Mouse (Mus musculus): Measurements from ENCODE around the gene Auts2. TPM values are rescaled to one million over a fixed set of nuclear protein-coding genes. Genes with fewer than 3 reads are reported as not detected.

Auts2 gene
- total RNA-seq, 1 experiment, result 9.9 TPM

DNA sequence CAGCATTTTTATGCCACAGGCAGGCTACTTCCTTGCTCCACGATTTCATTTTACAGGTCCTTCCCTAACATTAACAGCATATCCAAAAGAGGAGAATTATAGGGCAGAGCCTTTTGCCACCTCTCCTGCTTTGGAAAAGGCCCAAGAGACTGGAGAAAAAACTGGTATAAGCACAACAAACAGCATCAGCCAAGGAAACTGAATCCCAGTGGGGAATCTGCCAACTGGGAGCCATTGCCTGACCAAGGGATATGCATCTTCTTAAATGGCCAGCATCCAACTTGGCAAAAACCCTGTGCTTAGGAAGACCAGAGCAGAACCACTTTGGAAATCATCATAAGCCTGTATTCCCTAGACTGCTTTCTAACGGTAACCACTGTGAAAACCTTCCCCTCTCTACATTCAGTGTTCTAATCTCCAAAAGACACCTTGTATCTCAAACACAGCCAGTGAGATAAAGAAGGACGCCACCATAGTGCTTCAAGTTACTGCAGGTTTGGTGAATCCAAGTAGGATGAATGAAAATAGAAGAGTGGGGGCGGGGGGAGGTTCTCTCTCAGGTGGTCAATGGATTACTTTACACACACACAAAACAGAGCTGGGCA, 169.6 kb downstream of the Auts2 start:
- Histone ChIP-seq H3K4me3 (ENCODE audit: insufficient read depth in 1 of 2, low read depth in 1 of 2, low read length in 2 of 2, poor library complexity in 1 of 2, severe bottlenecking in 1 of 2) (no peak overlapping the region), H3K36me3 (ENCODE audit: control insufficient read depth, insufficient read depth, low read length, poor library complexity, severe bottlenecking) (no peaks in the 10 kb centered on the region), H3K9ac (ENCODE audit: insufficient read depth, low read depth, low read length, poor library complexity, severe bottlenecking) (no peak overlapping the region), H3K27ac (ENCODE audit: insufficient read depth, low read depth, low read length, poor library complexity, severe bottlenecking) (no peak overlapping the region), H3K4me1 (ENCODE audit: control insufficient read depth in 2 of 2, insufficient read depth in 2 of 2, low read length in 2 of 2, poor library complexity in 1 of 2) (no peaks in the 10 kb centered on the region), H3K9me3 (ENCODE audit: control insufficient read depth, insufficient read depth, low read depth, low read length) (no peaks in the 10 kb centered on the region)
- TF ChIP-seq ZC3H11A (IDR thresholded peaks at IDR 0.05; ENCODE audit: borderline replicate concordance, low read depth, low read length) (no peak), ZNF384 (IDR thresholded peaks at IDR 0.05; ENCODE audit: low read depth, low read length) (no peak), MAFK (IDR thresholded peaks at IDR 0.05; ENCODE audit: insufficient read depth, low read depth, low read length) (no peak), HCFC1 (IDR thresholded peaks at IDR 0.05; ENCODE audit: borderline replicate concordance, insufficient read depth, low read length) (no peak), CHD2 (IDR thresholded peaks at IDR 0.05; ENCODE audit: low read depth, low read length) (no peak)
- in situ Hi-C loops (cut with MboI; ENCODE audit: low sequenced_read_pairs in 2 of 2, unreplicated experiment in 2 of 2), result no loop called here
- DNase-seq (ENCODE audit: low read depth, low spot score), result no peak

DNA sequence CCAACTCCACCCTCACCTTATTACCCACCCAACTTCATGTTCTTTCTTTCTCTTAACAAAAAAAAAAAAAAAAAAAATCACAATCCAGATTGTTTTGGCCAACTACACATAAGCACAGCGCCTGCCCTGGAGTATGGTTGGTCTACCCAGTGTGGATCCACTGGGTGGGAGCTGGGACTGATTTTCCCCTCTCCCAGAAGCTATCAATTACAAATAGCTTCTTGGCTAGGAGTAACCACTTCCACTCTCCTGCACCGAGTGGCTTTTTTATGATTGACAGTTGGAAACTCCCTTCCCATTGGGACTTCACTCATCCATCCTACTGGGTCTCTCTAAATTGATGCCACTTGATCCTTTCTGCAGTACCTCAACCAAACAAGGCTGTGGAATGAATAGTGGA, 170.5 kb downstream of the Auts2 start:
- no peak for TF ChIP-seq CHD2 (IDR thresholded peaks at IDR 0.05; ENCODE audit: low read depth, low read length)
- DNase-seq (ENCODE audit: low read depth, low spot score), result no peak
- Histone ChIP-seq H3K4me3 (ENCODE audit: insufficient read depth in 1 of 2, low read depth in 1 of 2, low read length in 2 of 2, poor library complexity in 1 of 2, severe bottlenecking in 1 of 2) (no peak overlapping the region), H3K36me3 (ENCODE audit: control insufficient read depth, insufficient read depth, low read length, poor library complexity, severe bottlenecking) (no peaks in the 10 kb centered on the region), H3K9me3 (ENCODE audit: control insufficient read depth, insufficient read depth, low read depth, low read length) (no peaks in the 10 kb centered on the region), H3K4me1 (ENCODE audit: control insufficient read depth in 2 of 2, insufficient read depth in 2 of 2, low read length in 2 of 2, poor library complexity in 1 of 2) (no peaks in the 10 kb centered on the region), H3K27ac (ENCODE audit: insufficient read depth, low read depth, low read length, poor library complexity, severe bottlenecking) (no peak overlapping the region), H3K9ac (ENCODE audit: insufficient read depth, low read depth, low read length, poor library complexity, severe bottlenecking) (no peak overlapping the region)
- in situ Hi-C loops (cut with MboI; ENCODE audit: low sequenced_read_pairs in 2 of 2, unreplicated experiment in 2 of 2), result no loop called here

DNA sequence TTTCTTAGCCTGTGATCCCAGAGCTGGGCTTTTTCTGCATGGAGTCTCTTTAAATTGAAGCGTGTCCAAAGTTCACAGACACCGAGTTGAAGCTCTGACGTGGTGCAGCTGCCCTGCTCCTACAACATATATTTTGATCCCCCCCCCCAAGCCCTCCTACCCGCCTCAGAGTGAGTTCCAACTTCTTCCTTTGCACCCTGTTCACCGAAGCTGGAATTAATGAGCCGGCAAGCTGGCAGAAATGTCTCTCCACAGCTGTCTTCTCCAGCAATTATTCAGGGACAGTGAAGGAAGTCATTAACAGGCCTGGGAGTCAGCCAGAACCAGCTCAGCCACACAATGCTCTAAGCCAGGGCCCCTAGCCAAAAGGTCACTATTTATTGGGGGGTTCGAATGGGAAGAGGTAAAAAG, 174.5 kb downstream of the Auts2 start:
- Histone ChIP-seq H3K4me3 (ENCODE audit: insufficient read depth in 1 of 2, low read depth in 1 of 2, low read length in 2 of 2, poor library complexity in 1 of 2, severe bottlenecking in 1 of 2) (no peak overlapping the region), H3K4me1 (ENCODE audit: control insufficient read depth in 2 of 2, insufficient read depth in 2 of 2, low read length in 2 of 2, poor library complexity in 1 of 2) (no peaks in the 10 kb centered on the region), H3K36me3 (ENCODE audit: control insufficient read depth, insufficient read depth, low read length, poor library complexity, severe bottlenecking) (no peaks in the 10 kb centered on the region), H3K27ac (ENCODE audit: insufficient read depth, low read depth, low read length, poor library complexity, severe bottlenecking) (no peak overlapping the region), H3K9ac (ENCODE audit: insufficient read depth, low read depth, low read length, poor library complexity, severe bottlenecking) (no peak overlapping the region), H3K9me3 (ENCODE audit: control insufficient read depth, insufficient read depth, low read depth, low read length) (no peaks in the 10 kb centered on the region)
- TF ChIP-seq ZNF384 (IDR thresholded peaks at IDR 0.05; ENCODE audit: low read depth, low read length), result no peak
- no peak for TF ChIP-seq HCFC1 (IDR thresholded peaks at IDR 0.05; ENCODE audit: borderline replicate concordance, insufficient read depth, low read length)
- no peak for TF ChIP-seq ZC3H11A (IDR thresholded peaks at IDR 0.05; ENCODE audit: borderline replicate concordance, low read depth, low read length)
- TF ChIP-seq CHD2 (IDR thresholded peaks at IDR 0.05; ENCODE audit: low read depth, low read length), result no peak
- no peak for TF ChIP-seq MAFK (IDR thresholded peaks at IDR 0.05; ENCODE audit: insufficient read depth, low read depth, low read length)
- no peak for DNase-seq (ENCODE audit: low read depth, low spot score)
- in situ Hi-C loops (cut with MboI; ENCODE audit: low sequenced_read_pairs in 2 of 2, unreplicated experiment in 2 of 2), result no loop called here

DNA sequence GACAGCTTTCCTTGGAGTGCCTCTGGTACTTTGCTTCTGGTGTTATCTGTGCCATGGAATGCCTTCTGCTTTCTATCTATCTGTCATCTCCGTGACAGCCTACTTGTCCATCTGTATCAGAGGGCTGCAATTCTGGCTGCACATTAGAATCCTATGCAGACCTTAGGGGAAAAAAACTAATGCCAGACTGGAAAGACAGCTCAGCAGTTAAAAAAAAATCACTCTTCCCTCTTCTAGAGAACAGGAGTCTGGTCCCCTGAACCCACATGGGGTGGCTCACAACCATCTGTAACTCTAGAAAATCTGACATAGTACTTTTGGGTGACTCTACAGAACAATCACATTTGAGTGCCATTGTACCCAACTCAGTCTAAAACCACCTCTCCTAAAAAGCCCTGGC, 181.9 kb downstream of the Auts2 start:
- in situ Hi-C loops (cut with MboI; ENCODE audit: low sequenced_read_pairs in 2 of 2, unreplicated experiment in 2 of 2), result no loop called here
- H3K36me3 ChIP-seq (ENCODE audit: control insufficient read depth, insufficient read depth, low read length, poor library complexity, severe bottlenecking), result no peaks in the 10 kb centered on the region
- no peak overlapping the region for H3K9ac ChIP-seq (ENCODE audit: insufficient read depth, low read depth, low read length, poor library complexity, severe bottlenecking)
- TF ChIP-seq CHD2 (IDR thresholded peaks at IDR 0.05; ENCODE audit: low read depth, low read length) (no peak), ZNF384 (IDR thresholded peaks at IDR 0.05; ENCODE audit: low read depth, low read length) (no peak), HCFC1 (IDR thresholded peaks at IDR 0.05; ENCODE audit: borderline replicate concordance, insufficient read depth, low read length) (no peak)
- no peak overlapping the region for H3K27ac ChIP-seq (ENCODE audit: insufficient read depth, low read depth, low read length, poor library complexity, severe bottlenecking)
- DNase-seq (ENCODE audit: low read depth, low spot score), result no peak
- H3K4me1 ChIP-seq (ENCODE audit: control insufficient read depth in 2 of 2, insufficient read depth in 2 of 2, low read length in 2 of 2, poor library complexity in 1 of 2), result no peaks in the 10 kb centered on the region
- H3K9me3 ChIP-seq (ENCODE audit: control insufficient read depth, insufficient read depth, low read depth, low read length), result no peaks in the 10 kb centered on the region
- no peak overlapping the region for H3K4me3 ChIP-seq (ENCODE audit: insufficient read depth in 1 of 2, low read depth in 1 of 2, low read length in 2 of 2, poor library complexity in 1 of 2, severe bottlenecking in 1 of 2)

DNA sequence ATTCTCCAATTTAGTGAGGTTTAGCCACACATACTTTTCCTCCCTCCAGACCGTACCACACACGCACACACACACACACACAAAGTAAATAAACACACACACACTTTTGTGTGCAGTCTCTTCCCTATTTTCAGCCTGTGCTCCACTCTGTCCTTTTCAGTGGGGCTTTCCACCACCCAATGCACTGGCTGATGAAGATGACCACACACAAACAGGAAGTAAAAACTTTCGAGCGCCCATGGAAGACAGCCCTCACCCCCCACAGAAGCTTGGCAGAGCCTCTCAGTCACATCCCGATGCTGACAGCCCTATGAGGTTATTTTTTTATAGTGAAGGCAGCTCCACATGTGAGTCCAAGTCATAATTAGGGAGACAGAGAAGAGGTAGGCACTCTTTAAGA, 185.4 kb downstream of the Auts2 start:
- DNase-seq (ENCODE audit: low read depth, low spot score), result no peak
- Histone ChIP-seq H3K4me1 (ENCODE audit: control insufficient read depth in 2 of 2, insufficient read depth in 2 of 2, low read length in 2 of 2, poor library complexity in 1 of 2) (no peaks in the 10 kb centered on the region), H3K36me3 (ENCODE audit: control insufficient read depth, insufficient read depth, low read length, poor library complexity, severe bottlenecking) (no peaks in the 10 kb centered on the region), H3K4me3 (ENCODE audit: insufficient read depth in 1 of 2, low read depth in 1 of 2, low read length in 2 of 2, poor library complexity in 1 of 2, severe bottlenecking in 1 of 2) (no peak overlapping the region), H3K9ac (ENCODE audit: insufficient read depth, low read depth, low read length, poor library complexity, severe bottlenecking) (no peak overlapping the region), H3K27ac (ENCODE audit: insufficient read depth, low read depth, low read length, poor library complexity, severe bottlenecking) (no peak overlapping the region), H3K9me3 (ENCODE audit: control insufficient read depth, insufficient read depth, low read depth, low read length) (no peaks in the 10 kb centered on the region)
- in situ Hi-C loops (cut with MboI; ENCODE audit: low sequenced_read_pairs in 2 of 2, unreplicated experiment in 2 of 2), result no loop called here
- TF ChIP-seq ZC3H11A (IDR thresholded peaks at IDR 0.05; ENCODE audit: borderline replicate concordance, low read depth, low read length) (no peak), CHD2 (IDR thresholded peaks at IDR 0.05; ENCODE audit: low read depth, low read length) (no peak), HCFC1 (IDR thresholded peaks at IDR 0.05; ENCODE audit: borderline replicate concordance, insufficient read depth, low read length) (no peak), MAFK (IDR thresholded peaks at IDR 0.05; ENCODE audit: insufficient read depth, low read depth, low read length) (no peak), ZNF384 (IDR thresholded peaks at IDR 0.05; ENCODE audit: low read depth, low read length) (no peak)
